Mouse (Mus musculus) central nervous system, embryonic 14 days (tissue): ENCODE results near the gene Ptprcap. TPM values are rescaled to one million over a fixed set of nuclear protein-coding genes. Genes with fewer than 3 reads are reported as not detected.

Experiments
- polyA plus RNA-seq: library from polyadenylated mRNA; depleted of rRNA; stranded (reverse); fragments of >200 nt; gene quantifications from 2 replicates; pipeline ENCODE4 v1.2.3, GENCODE M21; 2012; rRNA removed

The Ptprcap gene
- polyA plus RNA-seq, result 1.6 and 2.9 TPM in 2 replicates

GRCm38 (mm10) chr19:4153232-4153654 is at the start of gene Ptprcap:
Gene Ptprcap, plus strand, starts transcription at chr19:4153604.

GRCm38 (mm10) chr19:4125741-4126696 is 27.4 kb upstream of the Ptprcap start, which contains the start of gene Aip:
Gene Aip, minus strand, starts transcription at chr19:4125858.

GRCm38 (mm10) chr19:4139446-4139845 is 14.0 kb upstream of the Ptprcap start, which contains the start of gene Gpr152:
Gene Gpr152, plus strand, starts transcription at chr19:4139787.

GRCm38 (mm10) chr19:4143759-4144268 is 9.6 kb upstream of the Ptprcap start, which contains the start of gene Cabp4:
Gene Cabp4, minus strand, starts transcription at chr19:4144033.

GRCm38 (mm10) chr19:4148491-4148806 is 5.0 kb upstream of the Ptprcap start, which contains the start of gene Coro1b:
Gene Coro1b, plus strand, starts transcription at chr19:4148619.

GRCm38 (mm10) chr19:4162646-4163542 is 9.5 kb downstream of the Ptprcap start, which contains the start of gene Rps6kb2:
Gene Rps6kb2, minus strand, starts transcription at chr19:4163354.

GRCm38 (mm10) chr19:4175368-4175947 is 22.1 kb downstream of the Ptprcap start, which contains the start of gene Carns1:
Gene Carns1, minus strand, starts transcription at chr19:4175479.

GRCm38 (mm10) chr19:4190831-4191334 is 37.5 kb downstream of the Ptprcap start, which contains the start of gene Tbc1d10c:
Gene Tbc1d10c, minus strand, starts transcription at chr19:4191284.

GRCm38 (mm10) chr19:4191528-4192250 is 38.3 kb downstream of the Ptprcap start, which contains the start of gene Ppp1ca:
Gene Ppp1ca, plus strand, starts transcription at chr19:4192065.

GRCm38 (mm10) chr19:4201291-4201909 is 48.0 kb downstream of the Ptprcap start, which contains the start of gene Rad9a:
Gene Rad9a, minus strand, starts transcription at chr19:4201662.

Other genes with a start within 250 kb of the Ptprcap start
- 48.5 and 61.6 TPM in 2 replicates for gene Tcirg1, start 246.5 kb upstream of the Ptprcap start, polyA plus RNA-seq
- gene Ndufs8, start 240.8 kb upstream of the Ptprcap start, polyA plus RNA-seq, result 173 and 186 TPM in 2 replicates
- 1.7 and 1.8 TPM in 2 replicates for gene Aldh3b1, start 223.8 kb upstream of the Ptprcap start, polyA plus RNA-seq
- 14.5 and 15.1 TPM in 2 replicates for gene Unc93b1, start 218.4 kb upstream of the Ptprcap start, polyA plus RNA-seq
- gene Aldh3b3, start 195.0 kb upstream of the Ptprcap start, polyA plus RNA-seq, result 0.05 TPM in 1 of 2 replicates, not detected in the other
- gene Aldh3b2, start 181.3 kb upstream of the Ptprcap start, polyA plus RNA-seq, result 0.32 and 1.8 TPM in 2 replicates
- gene Acy3, start 167.0 kb upstream of the Ptprcap start, polyA plus RNA-seq, result 2.3 and 3.3 TPM in 2 replicates
- gene Tbx10, start 160.9 kb upstream of the Ptprcap start, polyA plus RNA-seq, result 0.05 and 0.21 TPM in 2 replicates
- 14.7 and 17.5 TPM in 2 replicates for gene Nudt8, start 153.0 kb upstream of the Ptprcap start, polyA plus RNA-seq
- 9.0 and 9.6 TPM in 2 replicates for gene Gm49405, start 153.0 kb upstream of the Ptprcap start, polyA plus RNA-seq
- 23.9 and 25.6 TPM in 2 replicates for gene Doc2g, start 150.3 kb upstream of the Ptprcap start, polyA plus RNA-seq
- gene Ndufv1, start 140.8 kb upstream of the Ptprcap start, polyA plus RNA-seq, result 172 and 187 TPM in 2 replicates
- 226 and 263 TPM in 2 replicates for gene Gstp1, start 115.6 kb upstream of the Ptprcap start, polyA plus RNA-seq
- gene Gstp2, start 107.6 kb upstream of the Ptprcap start, polyA plus RNA-seq, result 1.2 and 5.2 TPM in 2 replicates
- gene Gstp3, start 94.0 kb upstream of the Ptprcap start, polyA plus RNA-seq, result 0.38 TPM in 1 of 2 replicates, not detected in the other
- not detected in 2 replicates for gene Cabp2, start 72.0 kb upstream of the Ptprcap start, polyA plus RNA-seq
- 51.1 and 56.1 TPM in 2 replicates for gene Cdk2ap2, start 56.4 kb upstream of the Ptprcap start, polyA plus RNA-seq
- 112 and 116 TPM in 2 replicates for gene Pitpnm1, start 53.6 kb upstream of the Ptprcap start, polyA plus RNA-seq
- gene Aip, start 27.7 kb upstream of the Ptprcap start, polyA plus RNA-seq, result 122 and 129 TPM in 2 replicates
- gene Gpr152, start 13.8 kb upstream of the Ptprcap start, polyA plus RNA-seq, result 0.05 and 0.06 TPM in 2 replicates
- 0.03 and 0.05 TPM in 2 replicates for gene Cabp4, start 9.6 kb upstream of the Ptprcap start, polyA plus RNA-seq
- gene Coro1b, start 5.0 kb upstream of the Ptprcap start, polyA plus RNA-seq, result 245 and 266 TPM in 2 replicates
- gene Rps6kb2, start 9.8 kb downstream of the Ptprcap start, polyA plus RNA-seq, result 75.7 and 77.5 TPM in 2 replicates
- gene Carns1, start 21.9 kb downstream of the Ptprcap start, polyA plus RNA-seq, result 3.6 and 4.1 TPM in 2 replicates
- gene Tbc1d10c, start 37.7 kb downstream of the Ptprcap start, polyA plus RNA-seq, result 2.0 and 3.4 TPM in 2 replicates
- gene Ppp1ca, start 38.5 kb downstream of the Ptprcap start, polyA plus RNA-seq, result 403 and 409 TPM in 2 replicates
- 39.4 and 40.6 TPM in 2 replicates for gene Rad9a, start 48.1 kb downstream of the Ptprcap start, polyA plus RNA-seq
- gene Clcf1, start 60.6 kb downstream of the Ptprcap start, polyA plus RNA-seq, result 2.9 and 7.3 TPM in 2 replicates
- 1.2 TPM in 1 of 2 replicates, not detected in the other for gene AC109138.7, start 60.8 kb downstream of the Ptprcap start, polyA plus RNA-seq
- 28.6 and 30.9 TPM in 2 replicates for gene Pold4, start 78.3 kb downstream of the Ptprcap start, polyA plus RNA-seq
- 50.7 and 62.1 TPM in 2 replicates for gene Ssh3, start 115.6 kb downstream of the Ptprcap start, polyA plus RNA-seq
- 43.2 and 50.9 TPM in 2 replicates for gene Ankrd13d, start 129.5 kb downstream of the Ptprcap start, polyA plus RNA-seq
- gene Grk2, start 152.6 kb downstream of the Ptprcap start, polyA plus RNA-seq, result 107 and 108 TPM in 2 replicates
- 80.2 and 85.5 TPM in 2 replicates for gene Kdm2a, start 244.7 kb downstream of the Ptprcap start, polyA plus RNA-seq